Mouse (Mus musculus) limb, embryonic 11.5 days (tissue): ENCODE results near the gene Jmy. TPM values are rescaled to one million over a fixed set of nuclear protein-coding genes. Genes with fewer than 3 reads are reported as not detected.
"Not testable (repeated sequence)": the region's sequence is repeated elsewhere in the genome, so short reads cannot be mapped to it uniquely, and the experiment has no call there.

Experiments used
- ATAC-seq: fragments of 200-750 bp; cut with Nextera tagmentation; 2 replicates; pipeline ENCODE4 v1.8.0; 2017; ENCODE audit warnings: low read depth; ENCODE audit not compliant: insufficient number of reproducible peaks, low FRiP score, low TSS enrichment
- DNase-seq: peaks from one replicate; pipeline ENCODE4 v3.0.0-alpha.2; 2015; ENCODE audit warnings: low spot score
- H3K27ac ChIP-seq: fragments of 300-500 bp; sonication (generic); replicated peaks from 2 replicates; pipeline ENCODE4 v1.5.1; 2014; ENCODE audit warnings: low read depth, mild to moderate bottlenecking, low read length
- H3K27me3 ChIP-seq: fragments of 300-500 bp; sonication (generic); 2 replicates; pipeline ENCODE4 v1.6.1; 2014; ENCODE audit warnings: mild to moderate bottlenecking, low read length, mixed read lengths; ENCODE audit not compliant: control insufficient read depth, insufficient read depth
- H3K36me3 ChIP-seq: fragments of 300-500 bp; sonication (generic); 2 replicates; pipeline ENCODE4 v1.6.1; 2014; ENCODE audit warnings: mild to moderate bottlenecking, low read length, moderate library complexity, mixed read lengths; ENCODE audit not compliant: control insufficient read depth, insufficient read depth
- H3K4me1 ChIP-seq: fragments of 300-500 bp; sonication (generic); 2 replicates; pipeline ENCODE4 v1.6.1; 2014; ENCODE audit warnings: low read length, mixed read lengths; ENCODE audit not compliant: control insufficient read depth, insufficient read depth
- H3K4me2 ChIP-seq: fragments of 300-500 bp; sonication (generic); 2 replicates; pipeline ENCODE4 v1.6.1; 2014; ENCODE audit warnings: low read depth, mild to moderate bottlenecking, moderate library complexity; ENCODE audit not compliant: severe bottlenecking
- H3K4me3 ChIP-seq: fragments of 300-500 bp; sonication (generic); 2 replicates; pipeline ENCODE4 v1.5.1; 2014; ENCODE audit warnings: low read depth, low read length
- H3K9ac ChIP-seq: fragments of 300-500 bp; sonication (generic); 2 replicates; pipeline ENCODE4 v1.6.1; 2014; ENCODE audit warnings: mild to moderate bottlenecking, low read length
- H3K9me3 ChIP-seq: fragments of 300-500 bp; sonication (generic); 2 replicates; pipeline ENCODE4 v1.6.1; 2016; ENCODE audit warnings: low read length; ENCODE audit not compliant: control insufficient read depth
- WGBS: fragments of 180-500 bp; shearing (Covaris S2); extraction: QIAGEN DNeasy Blood & Tissue Kit; methylation state at CpG from one replicate; pipeline ENCODE4 v1.1.7; 2014; 5-methylcytosine and 5-hydroxymethylcytosine counted together
- polyA plus RNA-seq: library from polyadenylated mRNA; unstranded; fragments of >200 nt; fragmentation: Nextera tagmentation; extraction: Ambion mirVana; gene quantifications from 2 replicates; pipeline ENCODE4 v1.2.1, GENCODE M21; 2014

Jmy gene
- polyA plus RNA-seq, 1 experiment from 2014 or later, result 4.2 TPM

GRCm38 (mm10) chr13:93510447-93511180, 11.0 kb upstream of the Jmy start:
- WGBS, result 75% methylated on average over 16 of the region's 16 CpGs
- Histone ChIP-seq H3K9me3 (no peaks in the 10 kb centered on the region), H3K4me2 (no peak overlapping the region), H3K4me3 (no peak overlapping the region), H3K9ac (no peak overlapping the region), H3K27me3 (no peaks in the 10 kb centered on the region), H3K4me1 (no peaks in the 10 kb centered on the region), H3K36me3 (no peaks in the 10 kb centered on the region), H3K27ac (no peak overlapping the region)
- no peak for ATAC-seq
- DNase-seq, result no peak

- H3K9ac ChIP-seq, H3K4me1 ChIP-seq, H3K4me3 ChIP-seq, H3K27me3 ChIP-seq, ATAC-seq, H3K27ac ChIP-seq, DNase-seq, H3K36me3 ChIP-seq, H3K4me2 ChIP-seq, H3K9me3 ChIP-seq: not testable (repeated sequence)
- WGBS, result 82% methylated on average over 5 of the region's 5 CpGs
These were observed 7.3 kb upstream of the Jmy start for GRCm38 (mm10) chr13:93506920-93507319.

- WGBS, result 75% methylated on average over 4 of the region's 4 CpGs
- ATAC-seq (no peak), DNase-seq (no peak)
- H3K4me3 ChIP-seq, result no peak overlapping the region
- no peak overlapping the region for H3K4me2 ChIP-seq
- H3K36me3 ChIP-seq, result no peaks in the 10 kb centered on the region
- no peak overlapping the region for H3K27ac ChIP-seq
- no peaks in the 10 kb centered on the region for H3K27me3 ChIP-seq
- peaks cover 7% of the 10 kb centered on the region; the same call in 1 of the 2 replicates for H3K4me1 ChIP-seq
- no peaks in the 10 kb centered on the region for H3K9me3 ChIP-seq
- no peak overlapping the region for H3K9ac ChIP-seq
These were observed 2.1 kb upstream of the Jmy start for GRCm38 (mm10) chr13:93501724-93502123.

GRCm38 (mm10) chr13:93499973-93500633, 495 bp upstream of the Jmy start:
- Histone ChIP-seq H3K27me3 (no peaks in the 10 kb centered on the region), H3K9me3 (no peaks in the 10 kb centered on the region), H3K27ac (peak overlapping the region; percentile 91), H3K4me2 (peak overlapping the region; percentile 74), H3K9ac (peak overlapping the region; percentile 93), H3K4me1 (peaks cover 7% of the 10 kb centered on the region; the same call in 1 of the 2 replicates), H3K4me3 (peak overlapping the region; percentile 96), H3K36me3 (no peaks in the 10 kb centered on the region)
- DNase-seq (no peak), ATAC-seq (no peak; the same call in 1 of the 2 replicates)
- WGBS, result 11% methylated on average over 12 of the region's 12 CpGs

- Histone ChIP-seq H3K36me3 (no peaks in the 10 kb centered on the region), H3K27ac (peak overlapping the region; percentile 91), H3K4me3 (peak overlapping the region; percentile 96), H3K9me3 (no peaks in the 10 kb centered on the region), H3K9ac (peak overlapping the region; percentile 93), H3K27me3 (no peaks in the 10 kb centered on the region), H3K4me2 (peak overlapping the region; percentile 74), H3K4me1 (peaks cover 7% of the 10 kb centered on the region; the same call in 1 of the 2 replicates)
- DNase-seq (peak; percentile 64), ATAC-seq (peak; percentile 41)
- under 1% methylated on average over 78 of the region's 94 CpGs for WGBS
These were observed 1.1 kb downstream of the Jmy start for GRCm38 (mm10) chr13:93498211-93499166.

- 9% methylated on average over 1 of the region's 1 CpGs for WGBS
- Histone ChIP-seq H3K4me3 (peak overlapping the region; percentile 96), H3K9me3 (no peaks in the 10 kb centered on the region), H3K36me3 (no peaks in the 10 kb centered on the region), H3K4me2 (peak overlapping the region; percentile 74), H3K27me3 (no peaks in the 10 kb centered on the region), H3K27ac (no peak overlapping the region), H3K9ac (no peak overlapping the region), H3K4me1 (peaks cover 7% of the 10 kb centered on the region; the same call in 1 of the 2 replicates)
- DNase-seq (no peak), ATAC-seq (no peak)
These were observed 2.6 kb downstream of the Jmy start for GRCm38 (mm10) chr13:93496977-93497376.

GRCm38 (mm10) chr13:93488510-93488909, 11.1 kb downstream of the Jmy start:
- H3K4me3 ChIP-seq, result no peak overlapping the region
- H3K4me1 ChIP-seq, result no peaks in the 10 kb centered on the region
- H3K27ac ChIP-seq, result no peak overlapping the region
- DNase-seq, result no peak
- H3K4me2 ChIP-seq, result no peak overlapping the region
- no peaks in the 10 kb centered on the region for H3K27me3 ChIP-seq
- WGBS, result 98% methylated on average over 2 of the region's 2 CpGs
- no peak overlapping the region for H3K9ac ChIP-seq
- no peak for ATAC-seq
- no peaks in the 10 kb centered on the region for H3K36me3 ChIP-seq
- H3K9me3 ChIP-seq, result no peaks in the 10 kb centered on the region

- H3K4me1 ChIP-seq, result no peaks in the 10 kb centered on the region
- H3K27ac ChIP-seq, result no peak overlapping the region
- no peaks in the 10 kb centered on the region for H3K36me3 ChIP-seq
- no peaks in the 10 kb centered on the region for H3K27me3 ChIP-seq
- no peaks in the 10 kb centered on the region for H3K9me3 ChIP-seq
- H3K4me3 ChIP-seq, result no peak overlapping the region
- WGBS, result 98% methylated on average over 8 of the region's 8 CpGs
- H3K9ac ChIP-seq, result no peak overlapping the region
- ATAC-seq (no peak), DNase-seq (no peak)
- no peak overlapping the region for H3K4me2 ChIP-seq
These were observed 11.9 kb downstream of the Jmy start for GRCm38 (mm10) chr13:93487734-93488133.
